Mouse (Mus musculus) heart, embryonic 11.5 days (tissue): ENCODE data around the gene Etl4. TPM values are rescaled to one million over a fixed set of nuclear protein-coding genes. Genes with fewer than 3 reads are reported as not detected.

Experiments used
- ATAC-seq: fragments of 200-750 bp; cut with Nextera tagmentation; replicated peaks from 2 replicates; pipeline ENCODE4 v1.8.0; 2017; ENCODE audit warnings: moderate library complexity; ENCODE audit not compliant: insufficient number of reproducible peaks, low FRiP score, low TSS enrichment
- H3K27ac ChIP-seq: fragments of 300-500 bp; sonication (generic); 2 replicates; pipeline ENCODE4 v1.5.1; 2014; ENCODE audit warnings: mild to moderate bottlenecking, low read depth, low read length
- H3K27me3 ChIP-seq: fragments of 300-500 bp; sonication (generic); 2 replicates; pipeline ENCODE4 v1.6.1; 2014; ENCODE audit warnings: mild to moderate bottlenecking, low read length, mixed read lengths; ENCODE audit not compliant: control insufficient read depth, insufficient read depth
- H3K36me3 ChIP-seq: fragments of 300-500 bp; sonication (generic); 2 replicates; pipeline ENCODE4 v1.6.1; 2014; ENCODE audit warnings: mild to moderate bottlenecking, low read length, moderate library complexity, mixed read lengths; ENCODE audit not compliant: control insufficient read depth, insufficient read depth
- H3K4me1 ChIP-seq: fragments of 300-500 bp; sonication (generic); 2 replicates; pipeline ENCODE4 v1.6.1; 2014; ENCODE audit warnings: low read length; ENCODE audit not compliant: control insufficient read depth, insufficient read depth
- H3K4me2 ChIP-seq: fragments of 300-500 bp; sonication (generic); 2 replicates; pipeline ENCODE4 v1.6.1; 2014; ENCODE audit warnings: mild to moderate bottlenecking, moderate library complexity
- H3K4me3 ChIP-seq: fragments of 300-500 bp; sonication (generic); 2 replicates; pipeline ENCODE4 v1.5.1; 2014; ENCODE audit warnings: low read depth, low read length
- H3K9ac ChIP-seq: fragments of 300-500 bp; sonication (generic); 2 replicates; pipeline ENCODE4 v1.6.1; 2014; ENCODE audit warnings: mild to moderate bottlenecking, low read depth, low read length, moderate library complexity
- H3K9me3 ChIP-seq: fragments of 300-500 bp; sonication (generic); replicated peaks from 2 replicates; pipeline ENCODE4 v1.6.1; 2016; ENCODE audit warnings: low read length; ENCODE audit not compliant: control insufficient read depth
- WGBS: fragments of 180-500 bp; shearing (Covaris S2); extraction: QIAGEN DNeasy Blood & Tissue Kit; methylation state at CpG from one replicate; pipeline ENCODE4 v1.1.7; 2014; ENCODE audit not compliant: insufficient replicate concordance; 5-methylcytosine and 5-hydroxymethylcytosine counted together
- polyA plus RNA-seq: library from polyadenylated mRNA; unstranded; fragments of >200 nt; fragmentation: Nextera tagmentation; extraction: Ambion mirVana; gene quantifications from 2 replicates; pipeline ENCODE4 v1.2.1, GENCODE M21; 2014

Gene Etl4
- polyA plus RNA-seq, 1 experiment from 2014 or later = 12.4 TPM

DNA sequence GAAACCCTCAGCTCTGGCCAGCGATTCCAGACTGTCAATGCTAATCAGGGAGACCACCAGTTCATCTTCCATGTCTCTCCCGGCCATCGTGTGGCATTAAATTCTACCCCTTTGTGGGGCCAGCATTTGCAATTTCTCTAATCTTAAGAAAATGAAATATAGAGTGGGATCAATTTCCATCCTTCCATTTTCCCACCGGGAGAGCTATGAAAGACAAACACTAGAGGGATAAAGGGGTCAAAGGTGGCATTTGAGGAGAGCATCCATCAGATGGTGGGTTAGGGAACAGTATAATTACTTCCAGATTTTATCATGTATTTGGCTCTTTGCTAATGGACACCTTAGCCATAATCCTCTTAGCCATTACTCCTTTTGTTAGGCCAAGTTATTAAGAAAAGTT is 321.8 kb downstream of the Etl4 start:
- H3K27ac ChIP-seq = no peak overlapping the region
- no peak overlapping the region for H3K4me2 ChIP-seq
- 70% methylated on average over 4 of the region's 4 CpGs for WGBS
- H3K4me1 ChIP-seq = no peaks in the 10 kb centered on the region
- H3K4me3 ChIP-seq = no peak overlapping the region
- no peak for ATAC-seq
- H3K36me3 ChIP-seq = no peaks in the 10 kb centered on the region
- H3K27me3 ChIP-seq = no peaks in the 10 kb centered on the region
- no peaks in the 10 kb centered on the region for H3K9me3 ChIP-seq
- H3K9ac ChIP-seq = no peak overlapping the region

DNA sequence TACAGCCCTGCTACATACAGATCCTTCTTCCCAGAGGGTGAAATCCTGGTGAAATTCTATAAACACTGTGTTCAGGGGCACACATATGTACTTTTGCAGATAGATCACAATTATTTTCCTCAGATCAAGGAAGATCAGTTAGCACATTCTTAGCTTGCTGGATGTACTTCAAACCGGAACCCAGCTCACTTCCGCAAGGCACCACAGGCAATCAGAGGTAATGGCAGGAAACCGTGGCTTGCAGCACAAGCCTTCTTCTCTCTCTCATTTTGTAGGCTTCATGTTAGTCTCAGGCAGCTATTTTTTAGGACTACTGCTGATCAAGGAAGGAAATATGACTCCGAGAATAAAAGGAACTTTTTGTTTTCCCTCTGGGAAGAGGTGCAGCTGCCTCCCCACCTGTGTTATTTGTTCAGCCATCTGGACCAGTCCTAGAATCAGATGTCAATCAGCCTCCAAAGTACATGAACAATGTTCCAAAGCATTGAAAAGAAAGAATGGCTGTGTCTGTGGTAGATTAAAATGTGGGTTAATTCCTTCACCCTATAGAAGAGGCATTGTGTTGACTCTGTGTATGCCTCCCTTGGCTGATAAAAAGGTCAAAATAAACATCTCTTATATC is 338.6 kb downstream of the Etl4 start:
- no peak for ATAC-seq
- Histone ChIP-seq H3K9ac (no peak overlapping the region), H3K27ac (no peak overlapping the region), H3K4me2 (no peak overlapping the region), H3K9me3 (no peaks in the 10 kb centered on the region), H3K4me3 (no peak overlapping the region), H3K27me3 (no peaks in the 10 kb centered on the region), H3K36me3 (no peaks in the 10 kb centered on the region), H3K4me1 (no peaks in the 10 kb centered on the region)
- WGBS = 77% methylated on average over 4 of the region's 4 CpGs

- ATAC-seq = no peak
- WGBS = 56% methylated on average over 4 of the region's 4 CpGs
- H3K4me1 ChIP-seq = no peaks in the 10 kb centered on the region
- no peak overlapping the region for H3K27ac ChIP-seq
- H3K36me3 ChIP-seq = no peaks in the 10 kb centered on the region
- H3K4me3 ChIP-seq = no peak overlapping the region
- H3K27me3 ChIP-seq = no peaks in the 10 kb centered on the region
- no peak overlapping the region for H3K9ac ChIP-seq
- no peaks in the 10 kb centered on the region for H3K9me3 ChIP-seq
- H3K4me2 ChIP-seq = no peak overlapping the region
Observed at GRCm38 (mm10) chr2:20249403-20249802, 339.8 kb downstream of the Etl4 start.

- ATAC-seq = no peak
- Histone ChIP-seq H3K27ac (no peak overlapping the region), H3K9me3 (no peaks in the 10 kb centered on the region), H3K9ac (no peak overlapping the region), H3K4me1 (no peaks in the 10 kb centered on the region), H3K27me3 (no peaks in the 10 kb centered on the region), H3K4me3 (no peak overlapping the region), H3K4me2 (no peak overlapping the region), H3K36me3 (no peaks in the 10 kb centered on the region)
- 40% methylated on average over 2 of the region's 2 CpGs for WGBS
Observed at GRCm38 (mm10) chr2:20276124-20276523, 366.5 kb downstream of the Etl4 start.

- Histone ChIP-seq H3K4me1 (no peaks in the 10 kb centered on the region), H3K27ac (no peak overlapping the region), H3K36me3 (no peaks in the 10 kb centered on the region), H3K4me2 (no peak overlapping the region), H3K27me3 (no peaks in the 10 kb centered on the region), H3K9me3 (no peaks in the 10 kb centered on the region), H3K9ac (no peak overlapping the region), H3K4me3 (no peak overlapping the region)
- 80% methylated on average over 2 of the region's 2 CpGs for WGBS
- ATAC-seq = no peak
Observed at GRCm38 (mm10) chr2:20281903-20282302, 372.3 kb downstream of the Etl4 start.

DNA sequence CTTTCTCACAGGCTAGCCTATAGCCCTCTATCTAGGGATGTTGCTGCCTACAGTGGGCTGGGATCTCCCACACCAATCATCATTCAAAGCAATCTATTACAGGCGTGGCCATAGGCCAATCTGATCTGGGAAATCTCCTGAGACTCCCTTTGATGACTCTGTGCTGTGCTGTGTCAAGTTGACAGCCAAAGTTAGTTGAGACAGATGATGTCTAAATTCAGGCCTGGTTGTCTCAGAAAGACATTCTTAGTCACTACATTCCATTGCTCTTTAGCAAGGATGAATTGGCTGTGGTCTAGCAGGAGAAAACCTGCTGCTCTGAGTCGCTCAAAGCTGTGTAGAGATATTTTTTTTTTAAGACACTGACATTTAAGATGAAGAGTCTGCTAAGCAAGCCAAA is 374.8 kb downstream of the Etl4 start:
- no peaks in the 10 kb centered on the region for H3K36me3 ChIP-seq
- no peak overlapping the region for H3K4me2 ChIP-seq
- ATAC-seq = no peak; the same call in 1 of the 2 replicates
- no peak overlapping the region for H3K4me3 ChIP-seq
- H3K9ac ChIP-seq = no peak overlapping the region
- no peaks in the 10 kb centered on the region for H3K9me3 ChIP-seq
- WGBS = 24% methylated on average over 2 of the region's 2 CpGs
- H3K27me3 ChIP-seq = no peaks in the 10 kb centered on the region
- H3K27ac ChIP-seq = no peak overlapping the region
- no peaks in the 10 kb centered on the region for H3K4me1 ChIP-seq

GRCm38 (mm10) chr2:20290982-20291740 is 381.6 kb downstream of the Etl4 start:
- no peak overlapping the region for H3K9ac ChIP-seq
- no peaks in the 10 kb centered on the region for H3K4me1 ChIP-seq
- no peak for ATAC-seq
- no peaks in the 10 kb centered on the region for H3K36me3 ChIP-seq
- H3K4me2 ChIP-seq = no peak overlapping the region
- H3K27ac ChIP-seq = no peak overlapping the region
- 52% methylated on average over 4 of the region's 4 CpGs for WGBS
- no peaks in the 10 kb centered on the region for H3K27me3 ChIP-seq
- no peaks in the 10 kb centered on the region for H3K9me3 ChIP-seq
- no peak overlapping the region for H3K4me3 ChIP-seq

- no peaks in the 10 kb centered on the region for H3K27me3 ChIP-seq
- no peak overlapping the region for H3K27ac ChIP-seq
- no peak overlapping the region for H3K4me2 ChIP-seq
- no peaks in the 10 kb centered on the region for H3K4me1 ChIP-seq
- H3K9me3 ChIP-seq = no peaks in the 10 kb centered on the region
- H3K36me3 ChIP-seq = no peaks in the 10 kb centered on the region
- H3K9ac ChIP-seq = no peak overlapping the region
- ATAC-seq = no peak
- WGBS = 57% methylated on average over 2 of the region's 2 CpGs
- no peak overlapping the region for H3K4me3 ChIP-seq
Observed at GRCm38 (mm10) chr2:20291741-20292110, 382.1 kb downstream of the Etl4 start.

DNA sequence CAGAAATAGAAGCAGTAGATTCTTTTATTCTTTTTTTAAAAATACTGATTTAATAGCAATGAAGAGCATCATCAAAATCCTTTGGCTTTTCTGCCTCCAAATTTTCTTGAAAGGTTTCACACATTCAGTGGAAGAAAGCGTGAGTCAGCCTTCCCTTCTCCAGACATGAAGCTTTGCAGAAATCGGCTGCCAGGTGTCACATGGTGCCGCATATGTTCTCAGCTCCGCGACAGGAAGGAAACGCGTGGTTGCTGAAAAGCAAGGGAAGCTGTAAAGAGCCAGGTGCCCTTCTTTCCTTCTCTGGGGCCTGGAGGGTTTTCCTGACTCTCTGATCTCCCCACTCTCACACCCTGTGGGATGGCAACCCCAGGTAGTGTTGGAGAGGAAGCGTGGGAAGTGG is 383.8 kb downstream of the Etl4 start:
- no peaks in the 10 kb centered on the region for H3K27me3 ChIP-seq
- ATAC-seq = no peak
- no peak overlapping the region for H3K9ac ChIP-seq
- H3K9me3 ChIP-seq = no peaks in the 10 kb centered on the region
- no peak overlapping the region for H3K27ac ChIP-seq
- no peak overlapping the region for H3K4me2 ChIP-seq
- H3K36me3 ChIP-seq = no peaks in the 10 kb centered on the region
- no peak overlapping the region for H3K4me3 ChIP-seq
- WGBS = 67% methylated on average over 8 of the region's 8 CpGs
- H3K4me1 ChIP-seq = no peaks in the 10 kb centered on the region
